Mouse (Mus musculus): ENCODE measurements around the gene Edc4. TPM values are rescaled to one million over a fixed set of nuclear protein-coding genes. Genes with fewer than 3 reads are reported as not detected.

Edc4 gene
- 23.4 TPM for polyA plus RNA-seq (2015; fragmentation: Illumina TruSeq; extraction: RNeasy Lipid Tissue Mini Kit (QIAGEN cat#74804); ENCODE audit: insufficient read depth, low replicate concordance)

DNA sequence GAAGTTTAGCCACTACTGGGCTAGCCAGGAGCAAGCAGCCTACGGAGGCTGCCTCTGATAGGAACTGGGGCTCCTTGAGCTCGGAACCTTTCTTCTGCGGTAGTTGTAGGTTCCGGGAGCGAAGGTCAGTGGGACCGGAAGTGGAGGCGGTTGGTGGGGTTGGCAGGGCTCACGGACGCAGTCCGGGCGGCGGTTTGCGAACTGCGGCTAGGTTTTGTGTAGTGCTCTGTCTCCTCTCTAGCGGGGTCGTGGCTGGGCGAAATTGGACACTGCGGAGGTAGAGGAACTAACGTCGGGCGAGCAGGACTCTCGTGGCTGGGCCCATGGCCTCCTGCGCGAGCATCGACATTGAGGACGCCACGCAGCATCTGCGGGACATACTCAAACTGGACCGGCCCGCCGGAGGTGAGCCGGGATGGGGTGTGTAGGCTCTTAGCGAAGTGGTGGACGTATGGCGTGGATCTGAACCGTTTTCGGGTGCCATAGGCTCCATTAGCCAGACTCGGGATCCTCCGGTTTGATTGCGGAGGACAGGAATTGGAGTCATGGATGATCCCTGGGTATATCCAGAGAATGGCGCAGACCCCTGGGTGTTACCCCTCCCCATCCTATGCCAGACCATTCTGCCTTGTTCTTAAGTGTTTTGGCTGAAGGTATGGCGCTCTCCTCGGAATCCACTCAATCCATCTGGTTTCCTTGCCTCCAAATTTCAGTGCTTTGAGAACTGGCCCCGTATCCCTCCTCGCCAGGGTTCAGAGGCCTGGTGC lies at the start of gene Edc4:
TSS of gene Edc4 (plus strand) at position 128 of the 767 bp plus-strand sequence.

DNA sequence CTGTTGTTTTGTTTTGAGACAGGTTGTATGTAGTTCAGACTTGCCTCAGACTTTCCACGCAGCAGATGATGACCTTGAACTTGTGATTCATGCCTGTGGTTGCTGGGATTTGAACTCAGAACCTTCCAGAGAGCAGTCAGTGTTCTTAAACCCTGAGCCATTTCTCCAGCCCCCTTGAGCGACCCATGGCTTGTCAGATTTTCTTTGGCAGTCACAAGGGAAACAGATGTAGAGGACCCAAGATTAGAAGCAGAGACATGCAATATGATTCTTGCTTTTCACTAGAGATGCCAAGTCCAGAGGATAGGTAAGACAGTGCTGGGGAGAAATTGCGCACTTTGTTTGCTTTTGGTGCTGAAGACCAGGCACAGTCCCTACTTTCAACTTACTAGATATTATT lies 27.5 kb upstream of the Edc4 start, which contains the start of gene Cenpt:
TSS of gene Cenpt (minus strand) at position 101 of the 400 bp plus-strand sequence.

GRCm38 (mm10) chr8:105854715-105855216 lies 25.9 kb upstream of the Edc4 start, which contains the start of gene Thap11:
Gene Thap11 (plus strand): TSS chr8:105855132.

DNA sequence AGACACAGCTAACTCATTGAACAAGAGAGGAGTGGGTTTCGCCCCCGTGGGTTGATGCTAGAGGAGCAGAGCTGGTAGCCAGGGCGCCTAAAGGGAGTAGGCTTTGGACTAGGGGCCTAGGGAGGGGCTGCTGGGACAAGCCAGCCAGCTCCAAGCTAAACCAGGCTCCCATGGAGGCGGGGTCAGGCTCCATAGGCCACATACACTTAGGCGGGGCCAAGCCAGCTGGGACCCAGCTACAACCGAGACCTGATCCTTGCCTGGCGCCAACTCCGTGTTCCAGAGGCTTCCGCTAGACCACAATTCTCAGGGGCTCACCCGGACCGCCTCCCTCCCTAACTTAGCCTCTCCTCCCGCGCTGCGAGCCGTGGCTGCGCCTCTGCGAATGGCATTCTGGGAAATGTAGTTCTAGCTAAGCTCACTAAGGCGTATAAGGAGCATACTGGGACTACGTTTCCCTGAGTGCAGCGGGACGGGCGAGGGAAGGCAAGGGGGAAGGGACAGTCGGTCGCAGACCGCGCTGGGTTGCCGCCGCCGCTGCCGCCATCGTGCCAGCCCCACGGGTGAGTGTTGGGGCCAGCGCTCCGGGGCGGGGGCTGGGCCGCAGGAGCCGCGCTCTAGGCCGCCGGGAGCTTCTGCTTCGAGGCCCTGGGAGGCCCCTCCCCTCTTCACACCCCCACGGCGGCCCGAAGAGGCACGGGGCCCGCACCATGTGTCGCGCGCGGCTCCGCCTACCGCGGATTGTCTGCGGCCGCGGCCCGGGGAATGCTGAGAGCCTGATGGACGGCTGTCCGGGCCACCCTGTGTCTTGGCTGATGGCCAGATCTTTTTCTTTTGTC lies 20.3 kb upstream of the Edc4 start, which contains the start of gene Nutf2:
TSS of gene Nutf2 (plus strand) at position 438 of the 839 bp plus-strand sequence.

DNA sequence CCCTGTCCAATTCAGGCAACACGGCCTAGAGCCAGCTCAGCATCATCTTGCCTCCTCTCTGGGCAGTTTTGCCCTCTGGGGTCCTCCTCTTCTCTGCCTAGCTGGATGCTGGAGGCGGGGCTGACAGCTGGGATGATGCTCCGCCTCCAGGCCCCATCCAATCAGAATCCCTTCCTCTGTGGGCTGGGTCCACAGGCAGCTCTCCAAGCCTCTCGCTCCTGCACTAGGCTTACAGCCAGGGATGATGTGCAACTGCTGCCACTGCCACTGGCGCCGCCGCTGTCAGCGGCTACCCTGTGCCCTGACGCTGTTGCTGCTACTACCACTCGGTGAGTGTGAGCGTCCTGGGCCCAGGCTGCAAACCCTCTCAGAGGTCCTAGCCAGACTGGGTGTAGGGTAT lies 12.7 kb downstream of the Edc4 start, which contains the start of gene Nrn1l:
TSS of gene Nrn1l (plus strand) at position 229 of the 400 bp plus-strand sequence.

GRCm38 (mm10) chr8:105900180-105900940 lies 19.7 kb downstream of the Edc4 start, which contains the start of gene Pskh1:
Gene Pskh1 (plus strand): TSS chr8:105900441.

DNA sequence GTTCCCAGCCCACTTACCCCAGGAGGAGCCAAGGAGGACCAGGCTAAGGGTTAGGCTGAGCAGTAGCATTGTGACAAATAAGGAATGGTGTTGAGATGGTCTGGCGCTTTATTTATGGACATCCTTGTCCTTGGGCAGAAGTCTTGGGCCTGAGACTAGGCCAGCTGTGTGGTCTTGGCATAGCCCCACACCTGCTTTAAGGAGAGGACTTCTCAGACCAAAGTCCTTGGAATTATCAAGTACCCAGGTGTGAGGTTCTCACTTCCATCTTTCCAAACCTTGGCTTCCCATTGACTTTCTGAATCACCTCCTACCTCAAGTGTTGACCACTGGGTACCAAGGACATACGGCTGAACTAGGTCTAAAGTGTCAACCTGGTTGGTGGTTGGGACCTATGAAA lies 53.1 kb downstream of the Edc4 start, which contains the start of gene Ctrl:
TSS of gene Ctrl (minus strand) at position 101 of the 400 bp plus-strand sequence.

DNA sequence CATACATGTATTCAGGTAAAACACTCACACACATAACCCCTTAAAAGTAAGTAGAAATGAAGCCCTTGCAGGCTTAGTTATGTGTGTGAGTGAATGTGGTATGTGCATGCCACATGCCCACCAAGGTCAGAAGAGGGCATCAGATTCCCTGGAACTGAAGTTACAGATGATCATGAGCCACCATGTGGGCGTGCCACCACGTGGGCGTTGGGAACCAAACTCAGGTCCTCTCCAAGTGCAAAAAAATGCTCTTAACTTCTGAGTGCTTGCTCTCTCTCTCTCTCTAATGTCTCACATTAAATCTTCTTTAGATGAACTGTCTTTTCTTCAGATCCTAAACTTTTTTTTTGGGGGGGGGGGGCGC lies 57.6 kb downstream of the Edc4 start, which contains the start of gene Psmb10:
TSS of gene Psmb10 (minus strand) at position 139 of the 364 bp plus-strand sequence.

DNA sequence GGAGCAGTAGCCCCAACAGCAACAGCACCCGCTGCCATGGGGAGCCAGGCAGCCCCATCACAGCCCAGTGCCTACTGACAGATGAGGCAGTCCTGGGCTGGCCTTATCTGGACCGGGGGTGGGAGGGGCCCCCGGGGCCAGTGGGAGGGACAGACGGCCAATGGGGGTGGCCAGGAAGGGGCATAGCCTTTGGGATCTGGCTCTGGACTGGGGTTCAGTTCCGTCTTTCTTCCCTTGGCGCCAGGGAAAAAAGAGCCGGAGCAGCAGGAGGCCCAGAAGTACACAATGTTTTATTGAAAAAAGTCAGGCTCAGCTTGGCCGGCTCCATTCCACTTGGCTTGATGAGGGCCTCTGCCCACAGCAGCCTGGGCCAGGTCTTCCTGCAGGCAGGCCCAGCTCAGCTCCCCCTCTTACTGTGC lies 62.6 kb downstream of the Edc4 start, which contains the start of gene Lcat:
TSS of gene Lcat (minus strand) at position 62 of the 419 bp plus-strand sequence.

Other genes with a start within 250 kb of the Edc4 start
- gene Ctcf, start 244.3 kb upstream of the Edc4 start, polyA plus RNA-seq (2015; fragmentation: Illumina TruSeq; extraction: RNeasy Lipid Tissue Mini Kit (QIAGEN cat#74804); ENCODE audit: insufficient read depth, low replicate concordance): 156 TPM
- not detected for gene Agrp, start 243.5 kb upstream of the Edc4 start, polyA plus RNA-seq (2015; fragmentation: Illumina TruSeq; extraction: RNeasy Lipid Tissue Mini Kit (QIAGEN cat#74804); ENCODE audit: insufficient read depth, low replicate concordance)
- gene Carmil2, start 194.6 kb upstream of the Edc4 start, polyA plus RNA-seq (2015; fragmentation: Illumina TruSeq; extraction: RNeasy Lipid Tissue Mini Kit (QIAGEN cat#74804); ENCODE audit: insufficient read depth, low replicate concordance): 27.3 TPM
- gene Acd, start 179.8 kb upstream of the Edc4 start, polyA plus RNA-seq (2015; fragmentation: Illumina TruSeq; extraction: RNeasy Lipid Tissue Mini Kit (QIAGEN cat#74804); ENCODE audit: insufficient read depth, low replicate concordance): 26.9 TPM
- 2.4 TPM for gene Pard6a, start 179.7 kb upstream of the Edc4 start, polyA plus RNA-seq (2015; fragmentation: Illumina TruSeq; extraction: RNeasy Lipid Tissue Mini Kit (QIAGEN cat#74804); ENCODE audit: insufficient read depth, low replicate concordance)
- gene 4933405L10Rik, start 173.2 kb upstream of the Edc4 start, polyA plus RNA-seq (2015; fragmentation: Illumina TruSeq; extraction: RNeasy Lipid Tissue Mini Kit (QIAGEN cat#74804); ENCODE audit: insufficient read depth, low replicate concordance): not detected
- 1.4 TPM for gene Enkd1, start 172.7 kb upstream of the Edc4 start, polyA plus RNA-seq (2015; fragmentation: Illumina TruSeq; extraction: RNeasy Lipid Tissue Mini Kit (QIAGEN cat#74804); ENCODE audit: insufficient read depth, low replicate concordance)
- gene Gfod2, start 122.2 kb upstream of the Edc4 start, polyA plus RNA-seq (2015; fragmentation: Illumina TruSeq; extraction: RNeasy Lipid Tissue Mini Kit (QIAGEN cat#74804); ENCODE audit: insufficient read depth, low replicate concordance): 0.99 TPM
- 33.1 TPM for gene Ranbp10, start 53.5 kb upstream of the Edc4 start, polyA plus RNA-seq (2015; fragmentation: Illumina TruSeq; extraction: RNeasy Lipid Tissue Mini Kit (QIAGEN cat#74804); ENCODE audit: insufficient read depth, low replicate concordance)
- gene Tsnaxip1, start 53.1 kb upstream of the Edc4 start, polyA plus RNA-seq (2015; fragmentation: Illumina TruSeq; extraction: RNeasy Lipid Tissue Mini Kit (QIAGEN cat#74804); ENCODE audit: insufficient read depth, low replicate concordance): 0.18 TPM
- gene Cenpt, start 27.6 kb upstream of the Edc4 start, polyA plus RNA-seq (2015; fragmentation: Illumina TruSeq; extraction: RNeasy Lipid Tissue Mini Kit (QIAGEN cat#74804); ENCODE audit: insufficient read depth, low replicate concordance): 12.7 TPM
- gene Thap11, start 25.7 kb upstream of the Edc4 start, polyA plus RNA-seq (2015; fragmentation: Illumina TruSeq; extraction: RNeasy Lipid Tissue Mini Kit (QIAGEN cat#74804); ENCODE audit: insufficient read depth, low replicate concordance): 21.7 TPM
- 79.0 TPM for gene Nutf2, start 20.3 kb upstream of the Edc4 start, polyA plus RNA-seq (2015; fragmentation: Illumina TruSeq; extraction: RNeasy Lipid Tissue Mini Kit (QIAGEN cat#74804); ENCODE audit: insufficient read depth, low replicate concordance)
- gene Nrn1l, start 12.7 kb downstream of the Edc4 start, polyA plus RNA-seq (2015; fragmentation: Illumina TruSeq; extraction: RNeasy Lipid Tissue Mini Kit (QIAGEN cat#74804); ENCODE audit: insufficient read depth, low replicate concordance): not detected
- gene Pskh1, start 19.6 kb downstream of the Edc4 start, polyA plus RNA-seq (2015; fragmentation: Illumina TruSeq; extraction: RNeasy Lipid Tissue Mini Kit (QIAGEN cat#74804); ENCODE audit: insufficient read depth, low replicate concordance): 11.7 TPM
- gene Ctrl, start 53.0 kb downstream of the Edc4 start, polyA plus RNA-seq (2015; fragmentation: Illumina TruSeq; extraction: RNeasy Lipid Tissue Mini Kit (QIAGEN cat#74804); ENCODE audit: insufficient read depth, low replicate concordance): 3.9 TPM
- 35.5 TPM for gene Psmb10, start 57.6 kb downstream of the Edc4 start, polyA plus RNA-seq (2015; fragmentation: Illumina TruSeq; extraction: RNeasy Lipid Tissue Mini Kit (QIAGEN cat#74804); ENCODE audit: insufficient read depth, low replicate concordance)
- gene Lcat, start 62.5 kb downstream of the Edc4 start, polyA plus RNA-seq (2015; fragmentation: Illumina TruSeq; extraction: RNeasy Lipid Tissue Mini Kit (QIAGEN cat#74804); ENCODE audit: insufficient read depth, low replicate concordance): 1.4 TPM
- gene Slc12a4, start 85.2 kb downstream of the Edc4 start, polyA plus RNA-seq (2015; fragmentation: Illumina TruSeq; extraction: RNeasy Lipid Tissue Mini Kit (QIAGEN cat#74804); ENCODE audit: insufficient read depth, low replicate concordance): 10.7 TPM
- gene Dpep3, start 98.5 kb downstream of the Edc4 start, polyA plus RNA-seq (2015; fragmentation: Illumina TruSeq; extraction: RNeasy Lipid Tissue Mini Kit (QIAGEN cat#74804); ENCODE audit: insufficient read depth, low replicate concordance): 0.22 TPM
- 16.9 TPM for gene Dus2, start 110.5 kb downstream of the Edc4 start, polyA plus RNA-seq (2015; fragmentation: Illumina TruSeq; extraction: RNeasy Lipid Tissue Mini Kit (QIAGEN cat#74804); ENCODE audit: insufficient read depth, low replicate concordance)
- not detected for gene Dpep2nb, start 125.1 kb downstream of the Edc4 start, polyA plus RNA-seq (2015; fragmentation: Illumina TruSeq; extraction: RNeasy Lipid Tissue Mini Kit (QIAGEN cat#74804); ENCODE audit: insufficient read depth, low replicate concordance)
- 6.9 TPM for gene Ddx28, start 131.0 kb downstream of the Edc4 start, polyA plus RNA-seq (2015; fragmentation: Illumina TruSeq; extraction: RNeasy Lipid Tissue Mini Kit (QIAGEN cat#74804); ENCODE audit: insufficient read depth, low replicate concordance)
- gene Nfatc3, start 178.0 kb downstream of the Edc4 start, polyA plus RNA-seq (2015; fragmentation: Illumina TruSeq; extraction: RNeasy Lipid Tissue Mini Kit (QIAGEN cat#74804); ENCODE audit: insufficient read depth, low replicate concordance): 110 TPM